Mouse (Mus musculus): ENCODE results near the gene Plekha5. TPM values are rescaled to one million over a fixed set of nuclear protein-coding genes. Genes with fewer than 3 reads are reported as not detected.
A peak's percentile ranks its signal among the peaks of the same experiment; 100 is the strongest.
"Not testable (repeated sequence)": the region's sequence is repeated elsewhere in the genome, so short reads cannot be mapped to it uniquely, and the experiment has no call there.

The Plekha5 gene
- polyA plus RNA-seq, 1 experiment from 2014 or later = 4.8 TPM

GRCm38 (mm10) chr6:140514205-140515110 lies 90.6 kb downstream of the Plekha5 start:
- Histone ChIP-seq H3K4me1 (replicated peaks) (peaks cover 7% of the 10 kb centered on the region), H3K27me3 (no peaks in the 10 kb centered on the region), H3K9ac (no peak overlapping the region), H3K4me2 (no peak overlapping the region), H3K36me3 (no peaks in the 10 kb centered on the region), H3K9me3 (replicated peaks) (no peaks in the 10 kb centered on the region), H3K27ac (no peak overlapping the region), H3K4me3 (replicated peaks) (no peak overlapping the region)
- DNase-seq (no peak), ATAC-seq (ENCODE audit: low read depth) (no peak)
- WGBS (ENCODE audit: insufficient replicate concordance) = 19% methylated on average over 8 of the region's 8 CpGs

- H3K9ac ChIP-seq = no peak overlapping the region
- WGBS (ENCODE audit: insufficient replicate concordance) = 70% methylated on average over 4 of the region's 4 CpGs
- H3K9me3 ChIP-seq (replicated peaks) = no peaks in the 10 kb centered on the region
- H3K4me2 ChIP-seq = no peak overlapping the region
- H3K4me3 ChIP-seq (replicated peaks) = no peak overlapping the region
- peaks cover 7% of the 10 kb centered on the region for H3K4me1 ChIP-seq (replicated peaks)
- DNase-seq (no peak), ATAC-seq (ENCODE audit: low read depth) (no peak)
- no peaks in the 10 kb centered on the region for H3K36me3 ChIP-seq
- H3K27me3 ChIP-seq = no peaks in the 10 kb centered on the region
- H3K27ac ChIP-seq = no peak overlapping the region
Observed at GRCm38 (mm10) chr6:140515550-140515949, 91.7 kb downstream of the Plekha5 start.

GRCm38 (mm10) chr6:140516202-140516601 lies 92.3 kb downstream of the Plekha5 start:
- no peak overlapping the region for H3K9ac ChIP-seq
- H3K9me3 ChIP-seq (replicated peaks) = no peaks in the 10 kb centered on the region
- H3K4me1 ChIP-seq (replicated peaks) = peaks cover 7% of the 10 kb centered on the region
- 56% methylated on average over 3 of the region's 3 CpGs for WGBS (ENCODE audit: insufficient replicate concordance)
- H3K27me3 ChIP-seq = no peaks in the 10 kb centered on the region
- no peak overlapping the region for H3K4me2 ChIP-seq
- no peak for DNase-seq
- no peak overlapping the region for H3K4me3 ChIP-seq (replicated peaks)
- ATAC-seq (ENCODE audit: low read depth) = no peak
- no peaks in the 10 kb centered on the region for H3K36me3 ChIP-seq
- H3K27ac ChIP-seq = no peak overlapping the region

GRCm38 (mm10) chr6:140517188-140517587 lies 93.3 kb downstream of the Plekha5 start:
- no peak overlapping the region for H3K4me2 ChIP-seq
- H3K9ac ChIP-seq = no peak overlapping the region
- no peaks in the 10 kb centered on the region for H3K36me3 ChIP-seq
- no peak overlapping the region for H3K27ac ChIP-seq
- peaks cover 10% of the 10 kb centered on the region for H3K4me1 ChIP-seq (replicated peaks)
- H3K9me3 ChIP-seq (replicated peaks) = no peaks in the 10 kb centered on the region
- WGBS (ENCODE audit: insufficient replicate concordance) = 68% methylated on average over 1 of the region's 1 CpGs
- ATAC-seq (ENCODE audit: low read depth) (no peak), DNase-seq (peak; percentile 14)
- no peak overlapping the region for H3K4me3 ChIP-seq (replicated peaks)
- no peaks in the 10 kb centered on the region for H3K27me3 ChIP-seq

GRCm38 (mm10) chr6:140519019-140519418 lies 95.2 kb downstream of the Plekha5 start:
- WGBS (ENCODE audit: insufficient replicate concordance) = 73% methylated on average over 13 of the region's 13 CpGs

GRCm38 (mm10) chr6:140519488-140520159 lies 95.8 kb downstream of the Plekha5 start:
- Histone ChIP-seq H3K36me3 (no peaks in the 10 kb centered on the region), H3K9me3 (replicated peaks) (no peaks in the 10 kb centered on the region), H3K4me1 (replicated peaks) (peaks cover 7% of the 10 kb centered on the region), H3K9ac (no peak overlapping the region), H3K4me3 (replicated peaks) (no peak overlapping the region), H3K27ac (no peak overlapping the region), H3K27me3 (no peaks in the 10 kb centered on the region), H3K4me2 (no peak overlapping the region)
- ATAC-seq (ENCODE audit: low read depth) (no peak), DNase-seq (no peak)
- WGBS (ENCODE audit: insufficient replicate concordance) = 73% methylated on average over 10 of the region's 10 CpGs

More at GRCm38 (mm10) chr6:140519019-140519418, 95.2 kb downstream of the Plekha5 start:
- Histone ChIP-seq H3K36me3 (no peaks in the 10 kb centered on the region), H3K4me1 (replicated peaks) (peaks cover 10% of the 10 kb centered on the region), H3K27ac (no peak overlapping the region), H3K9ac (no peak overlapping the region), H3K4me3 (replicated peaks) (no peak overlapping the region), H3K9me3 (replicated peaks) (no peaks in the 10 kb centered on the region), H3K4me2 (no peak overlapping the region), H3K27me3 (no peaks in the 10 kb centered on the region)
- ATAC-seq (ENCODE audit: low read depth) (no peak), DNase-seq (no peak)

GRCm38 (mm10) chr6:140520961-140521360 lies 97.1 kb downstream of the Plekha5 start:
- no peaks in the 10 kb centered on the region for H3K9me3 ChIP-seq (replicated peaks)
- 67% methylated on average over 6 of the region's 6 CpGs for WGBS (ENCODE audit: insufficient replicate concordance)
- H3K4me3 ChIP-seq (replicated peaks) = no peak overlapping the region
- no peak overlapping the region for H3K9ac ChIP-seq
- no peak for ATAC-seq (ENCODE audit: low read depth)
- no peaks in the 10 kb centered on the region for H3K36me3 ChIP-seq
- H3K27me3 ChIP-seq = no peaks in the 10 kb centered on the region
- peaks cover 4% of the 10 kb centered on the region; the same call in 1 of the 2 replicates for H3K4me1 ChIP-seq (replicated peaks)
- H3K27ac ChIP-seq = no peak overlapping the region
- no peak overlapping the region for H3K4me2 ChIP-seq
- no peak for DNase-seq

- no peak overlapping the region for H3K4me2 ChIP-seq
- ATAC-seq (ENCODE audit: low read depth) = no peak
- H3K4me3 ChIP-seq (replicated peaks) = no peak overlapping the region
- 38% methylated on average over 5 of the region's 5 CpGs for WGBS (ENCODE audit: insufficient replicate concordance)
- H3K36me3 ChIP-seq = no peaks in the 10 kb centered on the region; the same call in 1 of the 2 replicates
- H3K9ac ChIP-seq = no peak overlapping the region
- no peaks in the 10 kb centered on the region for H3K27me3 ChIP-seq
- H3K9me3 ChIP-seq (replicated peaks) = no peaks in the 10 kb centered on the region
- no peak overlapping the region for H3K27ac ChIP-seq
- no peak for DNase-seq
- H3K4me1 ChIP-seq (replicated peaks) = peaks cover 4% of the 10 kb centered on the region; the same call in 1 of the 2 replicates
Observed at GRCm38 (mm10) chr6:140521832-140522231, 98.0 kb downstream of the Plekha5 start.

GRCm38 (mm10) chr6:140523600-140523999 lies 99.7 kb downstream of the Plekha5 start:
- Histone ChIP-seq H3K4me3 (replicated peaks) (no peak overlapping the region), H3K9me3 (replicated peaks) (no peaks in the 10 kb centered on the region), H3K4me1 (replicated peaks) (peaks cover 4% of the 10 kb centered on the region; the same call in 1 of the 2 replicates), H3K27me3 (no peaks in the 10 kb centered on the region), H3K36me3 (no peaks in the 10 kb centered on the region; the same call in 1 of the 2 replicates), H3K9ac (no peak overlapping the region), H3K4me2 (no peak overlapping the region), H3K27ac (no peak overlapping the region)
- ATAC-seq (ENCODE audit: low read depth) (no peak), DNase-seq (no peak)
- 62% methylated on average over 4 of the region's 4 CpGs for WGBS (ENCODE audit: insufficient replicate concordance)

- H3K4me3 ChIP-seq (replicated peaks) = no peak overlapping the region
- ATAC-seq (ENCODE audit: low read depth) (0 out of 2 replicates have a peak, but pooled peaks have one; percentile 39), DNase-seq (no peak)
- 68% methylated on average over 6 of the region's 6 CpGs for WGBS (ENCODE audit: insufficient replicate concordance)
- no peaks in the 10 kb centered on the region for H3K4me1 ChIP-seq (replicated peaks)
- no peak overlapping the region for H3K4me2 ChIP-seq
- H3K27ac ChIP-seq = no peak overlapping the region
- no peaks in the 10 kb centered on the region for H3K27me3 ChIP-seq
- no peak overlapping the region for H3K9ac ChIP-seq
- H3K36me3 ChIP-seq = no peaks in the 10 kb centered on the region; the same call in 1 of the 2 replicates
- no peaks in the 10 kb centered on the region for H3K9me3 ChIP-seq (replicated peaks)
Observed at GRCm38 (mm10) chr6:140528414-140528813, 104.6 kb downstream of the Plekha5 start.

GRCm38 (mm10) chr6:140532858-140533257 lies 109.0 kb downstream of the Plekha5 start:
- not testable (repeated sequence) for H3K4me2 ChIP-seq; DNase-seq; H3K36me3 ChIP-seq; H3K4me1 ChIP-seq (replicated peaks); ATAC-seq (ENCODE audit: low read depth); H3K27me3 ChIP-seq; H3K9me3 ChIP-seq (replicated peaks); H3K4me3 ChIP-seq (replicated peaks); H3K9ac ChIP-seq; H3K27ac ChIP-seq
- 66% methylated on average over 1 of the region's 1 CpGs for WGBS (ENCODE audit: insufficient replicate concordance)

Data from liver, embryonic 13.5 days (tissue).